Mouse (Mus musculus): ENCODE results near the gene Cd52.
"Not testable (repeated sequence)": the region's sequence is repeated elsewhere in the genome, so short reads cannot be mapped to it uniquely, and the experiment has no call there.

The Cd52 gene

GRCm38 (mm10) chr4:134094923-134095547, at the start of gene Cd52:
Gene Cd52 (minus strand): TSS chr4:134095082.
- DNase-seq (ENCODE audit: low spot score) = peak; percentile 86

- DNase-seq (ENCODE audit: low spot score) = not testable (repeated sequence)
These were observed 49.4 kb upstream of the Cd52 start for GRCm38 (mm10) chr4:134144297-134144696.

- DNase-seq (ENCODE audit: low spot score) = no peak
These were observed 44.0 kb upstream of the Cd52 start for GRCm38 (mm10) chr4:134138857-134139256.

- DNase-seq (ENCODE audit: low spot score) = no peak
These were observed 41.5 kb upstream of the Cd52 start for GRCm38 (mm10) chr4:134136280-134136926.

- DNase-seq (ENCODE audit: low spot score) = no peak
These were observed 37.7 kb upstream of the Cd52 start for GRCm38 (mm10) chr4:134132519-134133095.

- DNase-seq (ENCODE audit: low spot score) = no peak
These were observed 37.2 kb upstream of the Cd52 start for GRCm38 (mm10) chr4:134132117-134132516.

GRCm38 (mm10) chr4:134129482-134129881, 34.6 kb upstream of the Cd52 start:
- no peak for DNase-seq (ENCODE audit: low spot score)

- peak; percentile 54 for DNase-seq (ENCODE audit: low spot score)
These were observed 34.1 kb upstream of the Cd52 start for GRCm38 (mm10) chr4:134128983-134129362.

GRCm38 (mm10) chr4:134128221-134128982, 33.5 kb upstream of the Cd52 start, which contains the start of gene Sh3bgrl3:
Gene Sh3bgrl3 (minus strand): TSS chr4:134128789.
- peak; percentile 80 for DNase-seq (ENCODE audit: low spot score)

- DNase-seq (ENCODE audit: low spot score) = no peak
These were observed 32.9 kb upstream of the Cd52 start for GRCm38 (mm10) chr4:134127793-134128192.

- no peak for DNase-seq (ENCODE audit: low spot score)
These were observed 32.2 kb upstream of the Cd52 start for GRCm38 (mm10) chr4:134127121-134127455.

GRCm38 (mm10) chr4:134126300-134127120, 31.6 kb upstream of the Cd52 start:
- DNase-seq (ENCODE audit: low spot score) = no peak

GRCm38 (mm10) chr4:134125383-134126060, 30.6 kb upstream of the Cd52 start:
- no peak for DNase-seq (ENCODE audit: low spot score)

GRCm38 (mm10) chr4:134123680-134124551, 29.0 kb upstream of the Cd52 start:
- peak; percentile 74 for DNase-seq (ENCODE audit: low spot score)

- no peak for DNase-seq (ENCODE audit: low spot score)
These were observed 28.3 kb upstream of the Cd52 start for GRCm38 (mm10) chr4:134123147-134123546.

- DNase-seq (ENCODE audit: low spot score) = no peak
These were observed 27.4 kb upstream of the Cd52 start for GRCm38 (mm10) chr4:134122281-134122680.

- DNase-seq (ENCODE audit: low spot score) = peak; percentile 66
These were observed 26.7 kb upstream of the Cd52 start for GRCm38 (mm10) chr4:134121571-134121970.

- no peak for DNase-seq (ENCODE audit: low spot score)
These were observed 26.0 kb upstream of the Cd52 start for GRCm38 (mm10) chr4:134120916-134121315.

GRCm38 (mm10) chr4:134120192-134120805, 25.4 kb upstream of the Cd52 start:
- DNase-seq (ENCODE audit: low spot score) = no peak

- DNase-seq (ENCODE audit: low spot score) = peak; percentile 45
These were observed 24.8 kb upstream of the Cd52 start for GRCm38 (mm10) chr4:134119644-134120043.
